Mouse (Mus musculus): ENCODE results near the gene Maco1. TPM values are rescaled to one million over a fixed set of nuclear protein-coding genes. Genes with fewer than 3 reads are reported as not detected.
"Not testable (repeated sequence)": the region's sequence is repeated elsewhere in the genome, so short reads cannot be mapped to it uniquely, and the experiment has no call there.

Gene Maco1
- polyA plus RNA-seq, 1 experiment from 2014 or later: 47.2 TPM

GRCm38 (mm10) chr4:134798861-134799260 lies 54.3 kb downstream of the Maco1 start:
- ATAC-seq (ENCODE audit: insufficient read depth, low FRiP score, low TSS enrichment) (no peak), DNase-seq (ENCODE audit: low spot score) (no peak)
- Histone ChIP-seq H3K4me2 (ENCODE audit: low read depth) (no peak overlapping the region), H3K4me1 (ENCODE audit: control insufficient read depth, insufficient read depth, low read length) (no peaks in the 10 kb centered on the region), H3K9ac (ENCODE audit: low read length) (no peak overlapping the region), H3K36me3 (ENCODE audit: control insufficient read depth, insufficient read depth, low read length) (peaks cover 4% of the 10 kb centered on the region; the same call in 1 of the 2 replicates), H3K27ac (ENCODE audit: low read depth, low read length) (no peak overlapping the region), H3K27me3 (ENCODE audit: control insufficient read depth, insufficient read depth, low read length) (no peaks in the 10 kb centered on the region), H3K4me3 (ENCODE audit: low read depth, low read length) (no peak overlapping the region), H3K9me3 (ENCODE audit: control insufficient read depth, low read length) (no peaks in the 10 kb centered on the region)
- 52% methylated on average over 3 of the region's 3 CpGs for WGBS

- Histone ChIP-seq H3K27me3 (ENCODE audit: control insufficient read depth, insufficient read depth, low read length) (no peaks in the 10 kb centered on the region), H3K4me1 (ENCODE audit: control insufficient read depth, insufficient read depth, low read length) (no peaks in the 10 kb centered on the region), H3K9me3 (ENCODE audit: control insufficient read depth, low read length) (no peaks in the 10 kb centered on the region), H3K4me2 (ENCODE audit: low read depth) (no peak overlapping the region), H3K4me3 (ENCODE audit: low read depth, low read length) (no peak overlapping the region), H3K27ac (ENCODE audit: low read depth, low read length) (no peak overlapping the region), H3K9ac (ENCODE audit: low read length) (no peak overlapping the region), H3K36me3 (ENCODE audit: control insufficient read depth, insufficient read depth, low read length) (no peaks in the 10 kb centered on the region)
- DNase-seq (ENCODE audit: low spot score) (no peak), ATAC-seq (ENCODE audit: insufficient read depth, low FRiP score, low TSS enrichment) (no peak)
- WGBS: 81% methylated on average over 6 of the region's 6 CpGs
These were observed 55.5 kb downstream of the Maco1 start for GRCm38 (mm10) chr4:134797621-134798020.

DNA sequence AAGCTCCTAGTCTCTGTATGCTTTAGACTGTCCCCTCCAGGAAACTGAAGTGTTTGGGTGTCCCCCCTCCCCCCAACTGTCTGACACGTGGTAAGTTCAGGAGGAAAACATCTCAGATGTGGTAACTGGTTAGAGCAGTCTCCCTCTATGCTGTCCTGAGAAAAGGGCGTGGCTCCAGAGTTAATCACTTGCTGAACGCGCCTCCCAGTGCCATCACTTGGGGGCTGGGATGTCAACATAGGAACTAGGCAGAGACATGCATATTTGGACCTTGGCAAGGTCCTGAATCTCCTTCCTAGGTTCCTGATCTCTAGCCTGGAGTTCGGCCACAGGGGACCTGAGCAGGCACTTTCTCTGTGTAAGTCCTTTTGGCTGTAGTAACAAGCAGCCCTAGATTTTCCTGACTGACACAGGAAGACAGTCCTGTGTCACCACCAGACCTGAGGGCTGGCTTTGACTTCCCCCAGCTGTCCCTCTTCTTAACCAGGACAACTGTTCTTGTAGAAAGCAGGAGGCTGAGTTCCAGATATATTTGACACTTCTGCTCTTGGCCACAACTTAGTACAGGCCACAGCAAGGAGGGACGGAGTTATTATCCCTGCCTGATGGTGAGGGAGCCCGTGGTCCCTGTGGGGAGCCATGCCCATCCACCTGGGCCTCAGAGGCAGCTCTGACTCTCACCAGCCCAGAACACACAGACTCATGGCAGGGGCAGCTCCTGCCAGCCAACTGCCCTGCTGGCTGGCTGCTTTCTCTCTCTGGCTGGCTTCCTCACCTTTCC lies 56.4 kb downstream of the Maco1 start:
- Histone ChIP-seq H3K27me3 (ENCODE audit: control insufficient read depth, insufficient read depth, low read length) (no peaks in the 10 kb centered on the region), H3K4me1 (ENCODE audit: control insufficient read depth, insufficient read depth, low read length) (no peaks in the 10 kb centered on the region), H3K4me3 (ENCODE audit: low read depth, low read length) (no peak overlapping the region), H3K27ac (ENCODE audit: low read depth, low read length) (no peak overlapping the region), H3K4me2 (ENCODE audit: low read depth) (no peak overlapping the region), H3K9ac (ENCODE audit: low read length) (no peak overlapping the region), H3K36me3 (ENCODE audit: control insufficient read depth, insufficient read depth, low read length) (no peaks in the 10 kb centered on the region), H3K9me3 (ENCODE audit: control insufficient read depth, low read length) (no peaks in the 10 kb centered on the region)
- ATAC-seq (ENCODE audit: insufficient read depth, low FRiP score, low TSS enrichment) (no peak), DNase-seq (ENCODE audit: low spot score) (no peak)
- 24% methylated on average over 7 of the region's 7 CpGs for WGBS

DNA sequence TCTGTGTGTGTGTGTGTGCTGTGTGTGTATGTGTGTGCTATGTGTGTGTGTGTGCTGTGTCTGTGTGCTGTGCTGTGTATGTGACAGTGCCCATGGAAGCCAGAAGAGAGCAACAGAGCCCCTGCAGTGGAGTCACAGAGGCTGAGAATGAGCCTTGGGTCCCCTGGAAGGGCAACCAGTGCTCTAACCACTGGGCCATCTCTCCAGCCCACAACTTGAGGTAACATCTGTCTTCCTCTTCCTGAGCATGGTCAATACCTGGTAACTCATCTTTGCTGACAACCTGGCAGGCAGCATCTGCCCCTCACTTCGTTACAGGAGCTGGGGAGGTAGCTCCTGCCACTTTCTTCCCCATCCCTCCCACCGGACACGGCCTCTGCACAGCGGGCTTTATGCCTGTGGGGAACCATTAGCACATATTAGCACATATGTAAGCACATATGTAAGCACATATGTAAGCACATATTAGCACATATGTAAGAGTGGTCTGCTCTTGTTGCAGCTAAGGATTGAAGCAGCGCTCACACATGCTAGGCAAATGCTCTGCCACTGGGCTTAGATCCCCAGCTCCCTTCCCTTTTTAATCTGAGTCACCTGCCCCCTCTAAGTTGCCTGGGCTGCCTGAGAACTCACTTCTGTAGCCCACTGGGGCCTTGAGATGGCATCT lies 57.2 kb downstream of the Maco1 start:
- WGBS: 80% methylated on average over 5 of the region's 5 CpGs
- no peak for DNase-seq (ENCODE audit: low spot score)
- H3K27ac ChIP-seq (ENCODE audit: low read depth, low read length): no peak overlapping the region
- H3K4me1 ChIP-seq (ENCODE audit: control insufficient read depth, insufficient read depth, low read length): no peaks in the 10 kb centered on the region
- no peaks in the 10 kb centered on the region for H3K27me3 ChIP-seq (ENCODE audit: control insufficient read depth, insufficient read depth, low read length)
- no peaks in the 10 kb centered on the region for H3K9me3 ChIP-seq (ENCODE audit: control insufficient read depth, low read length)
- ATAC-seq (ENCODE audit: insufficient read depth, low FRiP score, low TSS enrichment): no peak
- no peaks in the 10 kb centered on the region for H3K36me3 ChIP-seq (ENCODE audit: control insufficient read depth, insufficient read depth, low read length)
- no peak overlapping the region for H3K9ac ChIP-seq (ENCODE audit: low read length)
- no peak overlapping the region for H3K4me3 ChIP-seq (ENCODE audit: low read depth, low read length)
- no peak overlapping the region for H3K4me2 ChIP-seq (ENCODE audit: low read depth)

- not testable (repeated sequence) for H3K9me3 ChIP-seq (ENCODE audit: control insufficient read depth, low read length); H3K27ac ChIP-seq (ENCODE audit: low read depth, low read length); H3K9ac ChIP-seq (ENCODE audit: low read length); ATAC-seq (ENCODE audit: insufficient read depth, low FRiP score, low TSS enrichment); H3K4me2 ChIP-seq (ENCODE audit: low read depth); DNase-seq (ENCODE audit: low spot score); H3K4me1 ChIP-seq (ENCODE audit: control insufficient read depth, insufficient read depth, low read length); H3K4me3 ChIP-seq (ENCODE audit: low read depth, low read length); H3K36me3 ChIP-seq (ENCODE audit: control insufficient read depth, insufficient read depth, low read length); H3K27me3 ChIP-seq (ENCODE audit: control insufficient read depth, insufficient read depth, low read length)
These were observed 58.2 kb downstream of the Maco1 start for GRCm38 (mm10) chr4:134794959-134795358.

GRCm38 (mm10) chr4:134793213-134793956 lies 59.8 kb downstream of the Maco1 start:
- 49% methylated on average over 10 of the region's 10 CpGs for WGBS

DNA sequence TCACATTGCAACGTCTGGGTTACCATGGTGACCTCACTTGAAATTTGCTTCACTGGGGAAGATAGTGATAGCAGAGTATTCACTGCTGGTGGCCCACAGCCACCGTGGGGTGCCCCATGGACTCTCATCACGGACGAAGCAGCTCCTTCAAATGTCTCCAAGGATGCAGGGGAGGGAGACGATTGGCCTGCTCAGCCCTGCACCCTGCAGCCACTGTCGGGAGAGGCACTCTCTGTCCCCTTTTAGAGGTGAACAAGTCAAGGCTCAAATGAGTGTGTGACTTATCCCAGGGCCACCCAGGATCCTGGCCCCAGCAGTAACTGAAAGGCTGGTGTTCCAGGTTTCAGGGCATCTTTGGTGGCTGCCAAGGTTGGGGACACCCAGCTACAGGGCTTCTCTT lies 61.4 kb downstream of the Maco1 start:
- WGBS: 53% methylated on average over 6 of the region's 6 CpGs
- no peaks in the 10 kb centered on the region for H3K36me3 ChIP-seq (ENCODE audit: control insufficient read depth, insufficient read depth, low read length)
- ATAC-seq (ENCODE audit: insufficient read depth, low FRiP score, low TSS enrichment): no peak

More at GRCm38 (mm10) chr4:134793213-134793956, 59.8 kb downstream of the Maco1 start:
- Histone ChIP-seq H3K4me1 (ENCODE audit: control insufficient read depth, insufficient read depth, low read length) (no peaks in the 10 kb centered on the region), H3K27ac (ENCODE audit: low read depth, low read length) (no peak overlapping the region), H3K27me3 (ENCODE audit: control insufficient read depth, insufficient read depth, low read length) (no peaks in the 10 kb centered on the region), H3K36me3 (ENCODE audit: control insufficient read depth, insufficient read depth, low read length) (no peaks in the 10 kb centered on the region), H3K9me3 (ENCODE audit: control insufficient read depth, low read length) (no peaks in the 10 kb centered on the region), H3K9ac (ENCODE audit: low read length) (no peak overlapping the region), H3K4me3 (ENCODE audit: low read depth, low read length) (no peak overlapping the region), H3K4me2 (ENCODE audit: low read depth) (no peak overlapping the region)
- ATAC-seq (ENCODE audit: insufficient read depth, low FRiP score, low TSS enrichment): no peak
- peak; percentile 47 for DNase-seq (ENCODE audit: low spot score)

GRCm38 (mm10) chr4:134786946-134787345 lies 66.2 kb downstream of the Maco1 start:
- ATAC-seq (ENCODE audit: insufficient read depth, low FRiP score, low TSS enrichment) (no peak), DNase-seq (ENCODE audit: low spot score) (no peak)
- H3K4me2 ChIP-seq (ENCODE audit: low read depth): no peak overlapping the region
- no peak overlapping the region for H3K9ac ChIP-seq (ENCODE audit: low read length)
- H3K27me3 ChIP-seq (ENCODE audit: control insufficient read depth, insufficient read depth, low read length): no peaks in the 10 kb centered on the region
- 42% methylated on average over 10 of the region's 10 CpGs for whole genome bisulfite sequencing
- H3K4me3 ChIP-seq (ENCODE audit: low read depth, low read length): no peak overlapping the region
- no peaks in the 10 kb centered on the region for H3K4me1 ChIP-seq (ENCODE audit: control insufficient read depth, insufficient read depth, low read length)
- H3K9me3 ChIP-seq (ENCODE audit: control insufficient read depth, low read length): no peaks in the 10 kb centered on the region
- no peaks in the 10 kb centered on the region for H3K36me3 ChIP-seq (ENCODE audit: control insufficient read depth, insufficient read depth, low read length)
- H3K27ac ChIP-seq (ENCODE audit: low read depth, low read length): no peak overlapping the region

More for the DNA sequence above, 61.4 kb downstream of the Maco1 start:
- no peak overlapping the region for H3K9ac ChIP-seq (ENCODE audit: low read length)
- no peak overlapping the region for H3K27ac ChIP-seq (ENCODE audit: low read depth, low read length)
- no peaks in the 10 kb centered on the region for H3K9me3 ChIP-seq (ENCODE audit: control insufficient read depth, low read length)
- H3K27me3 ChIP-seq (ENCODE audit: control insufficient read depth, insufficient read depth, low read length): no peaks in the 10 kb centered on the region
- DNase-seq (ENCODE audit: low spot score): no peak
- no peaks in the 10 kb centered on the region for H3K4me1 ChIP-seq (ENCODE audit: control insufficient read depth, insufficient read depth, low read length)
- no peak overlapping the region for H3K4me3 ChIP-seq (ENCODE audit: low read depth, low read length)
- H3K4me2 ChIP-seq (ENCODE audit: low read depth): no peak overlapping the region
